Mouse (Mus musculus): ENCODE measurements around the gene Tnpo2.

DNA sequence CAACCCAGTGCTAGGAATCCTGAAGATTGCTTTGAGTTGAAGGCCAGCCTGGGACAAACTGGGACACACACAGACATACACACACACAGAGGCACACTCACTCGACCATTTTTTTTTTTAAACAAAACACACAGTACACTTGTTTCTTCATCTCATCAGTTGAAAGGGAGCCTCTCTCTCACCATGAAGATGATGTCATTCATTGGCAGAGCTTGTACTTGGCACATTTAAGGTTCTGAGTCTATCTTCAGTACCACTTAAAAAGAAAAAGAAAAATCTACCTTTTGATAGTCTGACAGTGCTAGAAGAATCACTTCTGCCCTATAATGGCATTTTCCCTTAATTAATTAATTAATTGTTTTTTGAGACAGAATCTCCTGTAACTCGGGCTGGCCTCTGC lies 52.1 kb downstream of the Tnpo2 start:
- TF ChIP-seq CTCF (IDR thresholded peaks at IDR 0.05; ENCODE audit: low read depth) (no peak), EP300 (IDR thresholded peaks at IDR 0.05; ENCODE audit: low read depth) (no peak)

Measured in liver, postnatal 0 days (tissue).